Mouse (Mus musculus): ENCODE results near the gene Slmap.

GRCm38 (mm10) chr14:26466544-26467125 is 68.1 kb downstream of the Slmap start:
- TF ChIP-seq CTCF (IDR thresholded peaks at IDR 0.05; ENCODE audit: borderline replicate concordance, insufficient read depth, low read length) (no peak), POLR2A (IDR thresholded peaks at IDR 0.05; ENCODE audit: low read depth, low read length) (no peak)

Measured in embryonic fibroblast, embryonic 13.5 days (primary cell).